Mouse (Mus musculus) left cerebral cortex, postnatal 14 days (tissue): ENCODE measurements around the gene Nkapl. TPM values are rescaled to one million over a fixed set of nuclear protein-coding genes. Genes with fewer than 3 reads are reported as not detected.

ENCODE experiments used
- DNase-seq, 2 experiments: peaks; one replicate each; pipeline ENCODE4 v3.0.0; 2021 to 2022; ENCODE audit warnings: low spot score in 2 of 2, mixed read lengths in 1 of 2
- intact Hi-C: fragments of 180-260 bp; cut with DNase I; formaldehyde crosslinking; loops from one replicate; pipeline ENCODE4 v1.15.1; 2025
- microRNA-seq, 2 experiments: library from miRNA; unstranded; fragments of <30 nt; microRNA quantifications; one replicate each; pipeline ENCODE4 v1.2.0; 2022
- total RNA-seq, 2 experiments: library from RNA; stranded (reverse); gene quantifications; 2 replicates each; pipeline ENCODE4 v1.2.3; 2021

Gene Nkapl
- total RNA-seq, 2 experiments from 2014 or later, result 0.76 to 1.3 TPM

DNA sequence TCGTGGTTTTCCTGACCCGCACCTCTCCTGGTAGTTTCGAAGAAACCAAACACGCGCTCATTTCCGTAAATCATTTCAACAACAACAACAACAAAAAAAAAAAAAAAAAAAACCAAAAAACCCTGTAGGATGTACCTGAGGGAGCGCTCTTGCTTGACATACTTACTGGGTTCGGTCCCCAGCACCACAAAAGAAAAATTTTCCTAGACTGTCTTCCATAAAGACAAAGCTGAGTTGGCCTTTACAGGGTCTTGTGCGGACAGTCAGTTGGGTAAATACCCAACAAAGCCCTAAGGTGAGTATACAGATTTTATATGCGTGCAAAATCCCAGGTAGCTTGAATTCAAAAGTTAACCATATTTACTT is 27.1 kb downstream of the Nkapl start:
- DNase-seq, result no peak
- intact Hi-C loops, result no loop called here

DNA sequence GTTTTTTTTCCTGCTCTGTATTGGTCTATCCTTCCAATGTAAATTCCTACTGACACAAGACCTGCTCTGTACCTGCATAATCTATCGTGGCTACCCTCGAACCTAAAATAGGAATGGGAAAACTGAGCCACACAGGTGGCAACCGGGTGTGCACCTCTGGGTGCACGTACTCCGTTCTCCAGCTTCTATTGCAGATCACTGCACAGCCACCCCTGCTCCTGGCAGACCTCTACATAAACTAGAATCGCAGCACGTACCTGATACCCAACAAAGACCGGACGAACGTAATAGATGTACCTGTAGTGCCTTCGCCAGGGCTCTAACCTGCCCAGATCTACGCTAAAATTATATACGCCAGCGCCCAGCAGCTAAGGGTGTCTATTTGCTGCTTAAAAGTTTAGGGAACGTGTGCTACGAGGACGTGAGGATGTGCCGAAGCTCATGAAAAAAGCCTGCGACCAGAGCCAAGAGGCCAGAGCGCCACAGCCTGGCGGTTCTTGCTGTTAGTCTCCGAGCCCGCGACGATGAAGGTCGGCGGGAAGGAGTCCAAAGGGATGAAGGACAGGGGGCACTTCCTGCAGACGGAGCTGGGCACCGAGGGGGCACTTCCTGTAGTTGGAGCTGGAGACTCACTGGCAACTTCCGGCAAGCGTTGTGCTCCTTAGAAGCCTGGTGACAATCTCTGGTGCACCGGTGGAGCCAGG is 27.7 kb downstream of the Nkapl start, which contains the start of gene Pgbd1:
Gene Pgbd1 (minus strand): TSS at position 556 of the 704 bp plus-strand sequence.
- DNase-seq, result peak; percentile 70 to 80
- intact Hi-C loops, result no loop called here

DNA sequence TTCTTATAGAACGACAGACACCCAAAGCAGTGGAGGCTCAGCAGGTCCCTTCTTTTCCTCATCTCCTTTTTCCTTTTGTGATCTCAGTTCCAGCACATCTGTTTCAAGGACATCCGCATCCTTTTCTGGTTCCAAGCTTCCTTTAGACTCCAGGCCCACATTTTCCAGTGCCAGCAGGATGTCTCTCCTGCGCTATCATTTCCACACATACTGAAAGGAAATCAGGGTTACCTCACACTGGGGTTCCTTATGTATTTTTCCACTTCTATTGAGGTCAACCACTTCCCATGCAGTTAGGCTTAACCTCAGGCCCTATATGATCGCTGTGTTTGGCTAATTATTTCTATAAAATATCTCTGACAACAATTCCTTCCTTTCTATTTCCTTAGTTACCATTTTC is 32.8 kb downstream of the Nkapl start:
- no peak for DNase-seq
- intact Hi-C loops, result no loop called here

DNA sequence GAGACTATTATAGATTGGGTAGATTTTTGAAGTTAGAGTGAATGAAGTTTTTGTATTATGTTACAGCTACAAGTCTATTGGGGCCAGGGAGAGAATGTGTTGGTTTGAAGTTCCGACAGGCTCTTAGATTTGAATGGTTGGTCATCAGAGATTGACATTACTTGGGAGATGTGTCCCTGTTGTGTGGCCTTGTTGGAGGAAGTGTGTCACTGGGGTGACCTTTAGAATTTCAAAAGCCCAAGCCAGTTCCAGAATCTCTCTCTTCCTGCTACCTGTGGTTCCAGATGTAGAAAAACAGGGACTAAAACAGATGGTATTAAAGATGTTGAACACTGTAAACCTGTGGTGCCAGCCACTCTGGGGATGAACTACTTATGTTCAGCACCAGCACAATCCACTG is 40.7 kb downstream of the Nkapl start:
- intact Hi-C loops, result no loop called here
- no peak for DNase-seq

DNA sequence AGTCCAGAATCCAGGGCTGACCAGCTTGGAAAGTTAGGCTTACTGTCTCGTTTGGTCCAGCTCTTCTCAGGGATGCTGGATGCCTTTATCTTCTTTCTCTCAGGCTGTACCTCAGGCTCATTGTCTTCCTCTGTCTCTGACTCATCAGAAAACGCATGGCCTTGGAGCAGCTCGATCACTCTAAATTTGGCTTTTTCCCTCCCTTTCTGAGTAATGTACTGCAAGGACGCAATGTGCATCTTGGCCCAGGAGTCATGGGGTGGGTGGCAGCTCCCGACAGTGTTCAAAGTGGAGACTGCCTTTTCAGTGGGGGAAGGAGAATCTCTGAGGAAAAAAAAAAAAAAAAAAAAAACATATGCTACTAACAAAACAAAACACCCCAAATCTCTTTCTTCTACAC is 45.0 kb downstream of the Nkapl start:
- DNase-seq, result no peak
- intact Hi-C loops, result no loop called here

DNA sequence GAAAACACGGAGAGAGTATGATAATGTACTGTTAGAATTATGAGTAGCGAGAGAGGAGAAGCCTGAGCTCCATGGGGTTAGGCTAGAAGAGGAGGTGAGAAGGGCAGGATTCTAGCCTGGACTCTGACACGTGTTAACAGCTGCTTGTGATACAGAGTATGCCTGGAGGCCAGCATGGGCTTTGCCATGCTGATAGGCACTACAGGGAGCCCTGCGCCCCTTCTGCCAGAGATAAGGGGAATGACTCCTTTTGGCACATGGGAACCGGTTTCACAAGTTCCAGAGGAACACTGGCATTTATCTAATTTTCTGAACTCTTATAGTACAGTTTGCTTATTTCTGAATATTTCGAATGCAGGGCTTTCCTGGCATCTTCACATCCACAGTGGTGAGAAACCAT is 49.4 kb downstream of the Nkapl start:
- intact Hi-C loops, result no loop called here
- DNase-seq, result no peak

DNA sequence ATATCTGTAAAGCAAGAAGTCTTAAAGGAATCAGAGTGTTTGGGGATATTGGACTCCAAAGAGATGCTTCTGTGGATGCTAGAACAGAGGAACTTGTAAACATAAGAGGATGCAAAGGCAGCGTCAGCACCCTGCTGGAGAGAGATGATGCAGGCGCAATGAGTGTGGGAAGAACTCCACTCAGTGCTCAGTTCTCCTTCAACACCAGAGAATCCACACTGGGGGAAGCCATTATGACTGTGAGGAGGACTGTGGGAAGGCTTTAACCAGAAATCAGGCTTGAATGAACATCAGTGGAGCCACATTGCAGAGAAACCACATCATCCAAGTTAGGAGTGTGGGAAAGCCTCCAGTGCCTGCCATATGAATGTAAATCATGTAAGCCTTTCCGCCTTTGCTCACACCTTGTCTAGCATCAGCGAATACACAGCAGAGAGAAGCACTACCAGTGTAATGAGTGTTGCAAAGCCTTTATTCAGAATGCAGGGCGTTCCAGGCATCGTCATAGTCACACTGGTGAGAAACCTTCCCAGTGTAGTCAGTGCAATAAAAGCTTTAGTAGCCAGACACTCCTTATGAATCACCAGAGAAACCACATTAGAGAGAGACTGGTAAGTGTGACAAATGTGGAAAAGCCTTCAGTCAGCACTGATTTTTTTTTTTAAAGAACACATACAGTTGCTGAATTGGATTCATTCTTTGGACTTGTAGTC is 50.9 kb downstream of the Nkapl start:
- intact Hi-C loops, result no loop called here
- DNase-seq, result no peak

Small RNA genes lying within 50 kb of the gene (microRNA-seq; reads per million reads assigned to microRNA genes)
- gene Mir1896, result 0 reads per million in 2 experiments

Other genes with a start within 250 kb of the Nkapl start
- gene Gpx5, start 175.8 kb downstream of the Nkapl start, total RNA-seq, result not detected
- gene Gpx6, start 156.4 kb downstream of the Nkapl start, total RNA-seq, result under 1 TPM in 1 of 2 experiments, not detected in 1; 0.30 TPM
- gene Olfr1367, start 121.6 kb downstream of the Nkapl start, total RNA-seq, result not detected
- 1 to 10 TPM; 6.9 to 7.7 TPM for gene Zscan12, start 105.7 kb downstream of the Nkapl start, total RNA-seq
- gene Zkscan3, start 65.8 kb downstream of the Nkapl start, total RNA-seq, result 10 to 100 TPM; 38.3 to 40.1 TPM
- 1 to 10 TPM; 1.3 to 1.8 TPM for gene Pgbd1, start 27.5 kb downstream of the Nkapl start, total RNA-seq
- gene Zscan26, start 14.8 kb downstream of the Nkapl start, total RNA-seq, result 10 to 100 TPM; 33.9 to 39.7 TPM
- gene Zkscan4, start 10.4 kb upstream of the Nkapl start, total RNA-seq, result 1 to 10 TPM; 7.2 to 7.3 TPM
- not detected for gene Gm10065, start 10.9 kb upstream of the Nkapl start, total RNA-seq
- 10 to 100 TPM; 18.1 to 19.7 TPM for gene AK157302, start 26.7 kb upstream of the Nkapl start, total RNA-seq
- 10 to 100 TPM; 59.6 to 63.4 TPM for gene Gm11273, start 32.9 kb upstream of the Nkapl start, total RNA-seq
- 10 to 100 TPM; 12.7 to 13.2 TPM for gene Zkscan8, start 62.6 kb upstream of the Nkapl start, total RNA-seq
- not detected for gene Olfr1366, start 74.3 kb upstream of the Nkapl start, total RNA-seq
- gene Olfr1535, start 91.4 kb upstream of the Nkapl start, total RNA-seq, result not detected
- gene Olfr1364, start 113.2 kb upstream of the Nkapl start, total RNA-seq, result not detected
- not detected for gene Olfr1362, start 145.5 kb upstream of the Nkapl start, total RNA-seq
- gene Olfr11, start 174.0 kb upstream of the Nkapl start, total RNA-seq, result not detected
- gene Olfr1361, start 194.9 kb upstream of the Nkapl start, total RNA-seq, result not detected
- gene Olfr1360, start 208.9 kb upstream of the Nkapl start, total RNA-seq, result not detected
- gene Olfr1359, start 229.6 kb upstream of the Nkapl start, total RNA-seq, result not detected
- 10 to 100 TPM; 37.3 to 37.9 TPM for gene Hist1h2bl, start 247.6 kb upstream of the Nkapl start, total RNA-seq
- gene Hist1h2ai, start 247.9 kb upstream of the Nkapl start, total RNA-seq, result 10 to 100 TPM; 17.2 to 25.6 TPM
- 10 to 100 TPM; 46.6 to 56.8 TPM for gene Hist1h3h, start 249.2 kb upstream of the Nkapl start, total RNA-seq